Mouse (Mus musculus): ENCODE results near the gene 1810046K07Rik.

Gene 1810046K07Rik

DNA sequence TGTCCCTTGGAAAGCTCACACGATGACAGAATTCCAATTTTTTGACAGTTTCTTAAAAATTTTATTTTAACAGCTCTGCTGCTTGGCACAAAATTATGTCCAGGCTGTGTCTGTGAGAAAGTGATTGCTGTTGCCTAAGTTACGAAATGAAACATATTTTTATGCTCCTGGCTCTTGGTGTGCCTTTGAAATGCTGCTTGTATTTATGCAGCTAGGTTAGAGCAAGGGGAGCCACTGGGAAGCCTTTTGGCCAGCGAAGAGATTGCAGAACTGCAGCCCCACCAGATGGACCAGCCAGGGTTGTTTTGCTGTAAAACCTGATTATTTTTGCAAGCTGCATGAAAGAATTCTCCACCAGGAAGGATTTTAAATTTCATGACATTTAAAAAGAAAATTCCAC is 23.6 kb downstream of the 1810046K07Rik start:
- peak; percentile 29 to 62 for DNase-seq (ENCODE audit: low spot score in 2 of 2)

DNA sequence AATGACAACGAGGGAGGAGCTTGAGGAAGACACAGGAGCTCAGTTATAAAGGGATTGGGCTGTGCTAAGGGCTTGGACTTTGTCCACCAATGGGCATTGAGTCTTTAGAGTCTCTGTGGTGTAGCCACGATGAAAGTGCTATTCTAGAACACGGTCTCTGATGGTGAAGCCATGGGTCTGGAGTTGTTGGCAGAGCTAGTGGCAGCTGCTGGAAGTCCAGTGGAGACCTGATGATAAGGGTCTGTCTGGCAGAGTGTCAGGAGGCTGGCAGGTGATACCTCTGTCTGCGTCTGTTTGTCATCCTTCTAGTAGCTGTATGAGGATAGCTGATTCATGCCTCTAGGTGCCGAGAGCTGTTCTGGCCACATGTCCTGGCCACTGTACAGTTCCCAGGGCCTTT is 24.7 kb downstream of the 1810046K07Rik start:
- no peak for DNase-seq (ENCODE audit: low spot score in 2 of 2)

- no peak for DNase-seq (ENCODE audit: low spot score in 2 of 2)
Observed at GRCm38 (mm10) chr9:51293541-51293940, 35.2 kb downstream of the 1810046K07Rik start.

DNA sequence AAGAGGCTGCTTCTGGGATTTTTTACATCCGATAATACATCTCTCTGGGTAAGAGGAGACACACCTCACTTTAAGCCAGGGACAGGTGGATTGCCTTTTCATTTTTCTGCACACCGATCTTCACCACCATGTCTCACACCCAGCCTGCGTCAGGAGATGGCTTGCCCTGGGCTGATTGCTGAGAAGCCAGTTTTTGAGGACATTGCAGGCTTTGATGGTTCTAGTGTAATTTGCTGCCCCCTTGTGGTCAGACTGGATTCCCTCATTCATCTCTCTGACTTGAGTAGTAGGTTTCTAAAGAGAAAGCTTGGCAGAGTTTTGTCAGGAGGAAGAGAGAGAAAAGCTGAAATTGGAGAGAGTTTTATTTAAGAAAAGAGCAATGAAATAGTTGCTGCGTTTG is 36.0 kb downstream of the 1810046K07Rik start:
- peak; percentile 78 to 91 for DNase-seq (ENCODE audit: low spot score in 2 of 2)

GRCm38 (mm10) chr9:51290980-51291379 is 37.7 kb downstream of the 1810046K07Rik start:
- no peak for DNase-seq (ENCODE audit: low spot score in 2 of 2)

GRCm38 (mm10) chr9:51286079-51286478 is 42.6 kb downstream of the 1810046K07Rik start:
- no peak for DNase-seq (ENCODE audit: low spot score in 2 of 2)

GRCm38 (mm10) chr9:51278500-51279381 is 50.0 kb downstream of the 1810046K07Rik start, which contains the start of gene Colca2:
TSS of gene Colca2 (minus strand) at chr9:51278569.
- peak; percentile 51 to 57 for DNase-seq (ENCODE audit: low spot score in 2 of 2)

- no peak for DNase-seq (ENCODE audit: low spot score in 2 of 2)
Observed at GRCm38 (mm10) chr9:51277834-51278498, 50.8 kb downstream of the 1810046K07Rik start.

DNA sequence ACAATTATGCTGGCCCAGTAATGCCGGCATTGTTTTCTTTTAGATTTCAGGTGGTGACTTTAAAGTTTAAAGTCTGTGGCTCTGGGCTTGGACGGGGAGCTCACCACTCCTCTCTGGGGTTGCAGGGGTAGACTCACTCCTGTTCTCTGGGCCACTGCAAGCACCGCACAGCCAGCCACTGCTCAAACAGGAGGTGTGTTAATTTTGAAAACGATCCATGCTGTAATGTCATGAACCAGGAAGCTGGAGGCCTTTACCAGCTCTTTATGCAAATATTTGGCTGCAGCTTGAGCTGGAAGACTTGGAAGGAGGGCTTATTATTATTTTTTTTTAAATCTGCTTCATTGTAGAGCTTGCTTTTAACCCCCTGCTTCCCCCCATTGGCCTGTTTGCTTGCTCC is 54.0 kb downstream of the 1810046K07Rik start:
- no peak for DNase-seq (ENCODE audit: low spot score in 2 of 2)

DNA sequence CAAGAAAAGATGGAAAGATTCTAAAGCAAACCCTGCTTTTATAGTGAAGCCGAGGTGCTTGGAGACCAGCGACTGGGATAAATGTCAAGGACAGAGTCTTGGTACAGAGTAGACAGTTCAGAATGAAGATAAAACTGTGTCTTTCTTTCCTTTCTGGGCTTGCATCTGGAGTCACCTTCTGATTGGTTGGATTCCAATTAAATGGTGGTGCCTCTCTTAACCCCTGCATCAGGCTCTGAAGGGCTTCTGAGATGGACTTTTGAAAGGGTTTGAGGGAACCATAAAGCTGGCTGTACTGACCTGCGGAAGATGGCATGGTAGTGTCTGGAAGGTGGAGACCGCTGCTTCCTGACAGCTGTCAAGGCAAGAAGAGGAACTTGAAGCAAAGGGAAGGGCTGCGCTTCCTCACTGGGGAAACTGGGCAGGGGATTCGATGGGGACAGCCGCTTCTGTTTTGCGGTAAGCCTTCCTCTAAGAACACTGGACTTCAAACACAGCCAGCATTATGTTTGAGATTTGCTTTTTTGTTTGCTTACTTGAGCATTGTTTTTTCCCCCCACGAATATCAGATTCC is 55.0 kb downstream of the 1810046K07Rik start:
- no peak for DNase-seq (ENCODE audit: low spot score in 2 of 2)

DNA sequence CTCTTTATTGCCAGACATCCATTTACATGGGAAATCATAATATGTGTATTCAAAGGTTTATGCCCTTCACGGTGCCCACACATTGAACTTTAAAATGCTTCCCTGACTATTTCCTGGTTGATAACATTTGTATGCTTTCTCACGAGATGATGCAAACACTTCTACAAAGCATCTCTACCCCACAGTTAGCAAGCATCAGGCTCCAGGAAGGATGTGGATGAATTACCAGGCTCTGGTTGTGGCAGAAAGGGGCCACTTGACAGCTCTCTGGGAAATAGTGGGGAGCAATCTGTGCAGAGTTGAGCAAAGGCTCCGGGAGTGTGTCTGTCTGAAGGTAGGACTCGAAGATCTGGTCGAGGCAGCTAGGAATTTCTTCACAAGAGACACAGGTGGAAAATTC is 56.6 kb downstream of the 1810046K07Rik start:
- no peak for DNase-seq (ENCODE audit: low spot score in 2 of 2)

DNA sequence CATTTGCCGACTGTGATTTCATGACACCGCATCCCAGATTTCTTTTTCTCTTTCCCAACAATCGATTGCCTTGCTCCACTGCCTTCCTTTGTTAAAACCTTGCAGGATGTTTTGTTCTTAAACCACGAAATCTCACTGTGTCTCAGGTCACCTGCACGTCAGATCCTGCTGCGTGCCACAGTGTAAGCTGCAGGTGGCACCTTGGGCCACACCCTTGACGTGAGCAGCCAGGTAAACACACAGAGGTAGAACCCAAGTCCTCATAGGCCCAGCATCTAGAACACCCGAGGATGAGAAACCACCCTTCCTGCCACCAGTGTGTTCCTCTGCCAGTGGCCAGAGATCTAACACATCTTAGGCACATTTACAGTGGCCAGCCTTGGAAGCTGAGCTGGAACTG is 57.6 kb downstream of the 1810046K07Rik start:
- no peak for DNase-seq (ENCODE audit: low spot score in 2 of 2)

GRCm38 (mm10) chr9:51268852-51269251 is 59.9 kb downstream of the 1810046K07Rik start:
- no peak for DNase-seq (ENCODE audit: low spot score in 2 of 2)

- DNase-seq (ENCODE audit: low spot score in 2 of 2), result no peak
Observed at GRCm38 (mm10) chr9:51258426-51258825, 70.3 kb downstream of the 1810046K07Rik start.

- no peak for DNase-seq (ENCODE audit: low spot score in 2 of 2)
Observed at GRCm38 (mm10) chr9:51256780-51257502, 71.8 kb downstream of the 1810046K07Rik start.
